In the genomic region with DNA sequence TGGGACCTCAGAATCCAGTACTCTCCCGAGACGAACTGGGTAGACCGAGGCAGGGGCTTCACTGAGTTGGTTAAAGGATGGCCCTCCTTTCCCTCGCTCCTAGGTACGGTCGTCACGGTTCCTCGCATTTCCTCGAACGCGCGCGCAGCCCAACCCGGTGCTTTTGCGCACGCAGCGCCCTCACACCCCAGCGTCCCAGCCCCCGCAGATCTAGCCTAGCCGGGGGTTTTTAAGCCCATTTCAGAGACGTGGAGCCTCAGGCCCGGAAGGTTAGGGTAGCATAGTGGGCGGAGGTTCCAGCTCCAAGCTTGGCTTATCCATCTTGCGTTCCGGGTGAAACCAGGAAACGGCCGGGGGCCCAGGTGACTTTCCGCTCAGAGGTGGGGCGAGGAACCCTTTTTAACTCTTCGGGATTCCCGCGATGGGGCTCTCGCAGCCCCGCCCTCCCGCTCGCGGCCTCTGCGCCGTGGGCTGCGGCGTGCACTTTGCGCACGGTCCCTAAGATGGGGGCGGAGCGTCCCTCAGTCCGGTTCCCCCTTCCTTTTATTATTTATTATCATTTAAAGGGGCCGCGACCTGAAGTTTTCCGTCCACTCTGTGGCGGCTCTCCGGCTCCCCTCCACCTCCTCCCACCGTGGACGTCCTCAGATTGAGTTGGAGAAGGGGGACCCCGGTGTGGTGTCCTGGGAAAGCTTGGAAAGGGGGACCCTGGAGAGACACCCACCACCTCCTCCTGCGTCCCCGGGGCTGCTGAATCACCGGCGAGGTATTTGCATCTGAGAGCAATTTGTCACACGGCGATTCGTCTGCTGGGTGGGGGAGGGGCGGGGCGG, we compare ENCODE assay signal across 8 mouse cellular contexts. TPM values are rescaled to one million over a fixed set of nuclear protein-coding genes. Genes with fewer than 3 reads are reported as not detected.
A peak's percentile ranks its signal among the peaks of the same experiment; 100 is the strongest.
DNase-seq lines count a peak whose midpoint lies in the region; ATAC-seq and TF ChIP-seq lines count a peak whose summit lies in the region.

A gene (plus strand): TSS at position 553 of the 833 bp plus-strand sequence.

- DNase-seq in B cell, adult 2 months, result peak; percentile 90 to 91
- DNase-seq in heart, adult 9 months (ENCODE audit: low spot score in 2 of 2), result peak; percentile 89
- DNase-seq in kidney, adult 9 months, result peak; percentile 91
- peak; percentile 95 for DNase-seq in limb, embryonic 14.5 days (ENCODE audit: low spot score)
- DNase-seq in spleen, adult 2 months (ENCODE audit: low read depth in 1 of 2, low spot score in 2 of 2), result peak; percentile 82 to 87

- H3K27me3 ChIP-seq in embryonic facial prominence, embryonic 15.5 days, result peaks cover 20% of the 10 kb centered on the region
- H3K27me3 ChIP-seq in limb, embryonic 14.5 days (ENCODE audit: control insufficient read depth, insufficient read depth, low read length), result peaks cover 17% of the 10 kb centered on the region
- peaks cover 18% of the 10 kb centered on the region for H3K27me3 ChIP-seq in midbrain, embryonic 16.5 days (ENCODE audit: control insufficient read depth, insufficient read depth, low read depth, low read length)
- 0 out of 2 replicates have a peak, but pooled peaks cover under 1% of the 10 kb centered on the region for H3K27me3 ChIP-seq in spleen, adult 2 months (ENCODE audit: control insufficient read depth, insufficient read depth, low read length)

- peaks cover 28% of the 10 kb centered on the region for H3K4me1 ChIP-seq in bone marrow macrophage, adult 2 months (ENCODE audit: control insufficient read depth, insufficient read depth, low read length)
- H3K4me1 ChIP-seq in embryonic facial prominence, embryonic 15.5 days, result peaks cover 41% of the 10 kb centered on the region
- H3K4me1 ChIP-seq in limb, embryonic 14.5 days (ENCODE audit: control insufficient read depth, insufficient read depth, low read length), result peaks cover 21% of the 10 kb centered on the region
- H3K4me1 ChIP-seq in midbrain, embryonic 16.5 days (ENCODE audit: control insufficient read depth, insufficient read depth, low read length), result peaks cover 26% of the 10 kb centered on the region
- peaks cover 3% of the 10 kb centered on the region for H3K4me1 ChIP-seq in spleen, adult 2 months (ENCODE audit: control insufficient read depth, insufficient read depth, insufficient read length)

- TF ChIP-seq POLR2A in bone marrow macrophage, adult 2 months (IDR thresholded peaks at IDR 0.05; ENCODE audit: borderline replicate concordance, low read depth, low read length), result no peak
- peak; percentile 34; the same call in 1 of the 2 replicates for TF ChIP-seq POLR2A in limb, embryonic 14.5 days (IDR thresholded peaks at IDR 0.05; ENCODE audit: borderline replicate concordance, extremely low read depth, insufficient read depth, insufficient read length)
- no peak; the same call in 1 of the 2 replicates for TF ChIP-seq POLR2A in spleen, adult 2 months (IDR thresholded peaks at IDR 0.05; ENCODE audit: low read depth, low read length)

- peak within 1 kb of the TSS; percentile 98 for H3K9ac ChIP-seq in embryonic facial prominence, embryonic 15.5 days
- H3K9ac ChIP-seq in limb, embryonic 14.5 days (ENCODE audit: low read depth, low read length, severe bottlenecking), result peak within 1 kb of the TSS; percentile 87
- H3K9ac ChIP-seq in midbrain, embryonic 16.5 days (ENCODE audit: low read depth, low read length), result peak within 1 kb of the TSS; percentile 90

- no peaks in the 10 kb centered on the region for H3K9me3 ChIP-seq in embryonic facial prominence, embryonic 15.5 days (replicated peaks)
- H3K9me3 ChIP-seq in limb, embryonic 14.5 days (ENCODE audit: control insufficient read depth, low read length), result no peaks in the 10 kb centered on the region
- H3K9me3 ChIP-seq in midbrain, embryonic 16.5 days (replicated peaks; ENCODE audit: control insufficient read depth, low read length, poor library complexity, severe bottlenecking), result no peaks in the 10 kb centered on the region

- peak within 1 kb of the TSS; percentile 86 for H3K27ac ChIP-seq in bone marrow macrophage, adult 2 months (ENCODE audit: insufficient read depth, low read depth, low read length)
- peak within 1 kb of the TSS; percentile 97 for H3K27ac ChIP-seq in embryonic facial prominence, embryonic 15.5 days (replicated peaks)
- H3K27ac ChIP-seq in limb, embryonic 14.5 days (replicated peaks; ENCODE audit: low read depth, low read length), result peak within 1 kb of the TSS; percentile 89
- peak within 1 kb of the TSS; percentile 91 for H3K27ac ChIP-seq in midbrain, embryonic 16.5 days (ENCODE audit: low read length)
- peak within 1 kb of the TSS; percentile 92 for H3K27ac ChIP-seq in spleen, adult 2 months (ENCODE audit: insufficient read depth, low read length)

- peak within 1 kb of the TSS; percentile 92 for H3K4me2 ChIP-seq in embryonic facial prominence, embryonic 15.5 days (replicated peaks)
- peak within 1 kb of the TSS; percentile 90 for H3K4me2 ChIP-seq in limb, embryonic 14.5 days (replicated peaks; ENCODE audit: low read depth, low read length, severe bottlenecking)
- H3K4me2 ChIP-seq in midbrain, embryonic 16.5 days (ENCODE audit: low read length), result peak within 1 kb of the TSS; percentile 93

- WGBS in embryonic facial prominence, embryonic 15.5 days, result under 1% methylated on average over 63 of the region's 63 CpGs
- WGBS in limb, embryonic 14.5 days, result 2% methylated on average over 57 of the region's 63 CpGs
- WGBS in midbrain, embryonic 16.5 days, result under 1% methylated on average over 62 of the region's 63 CpGs
- under 1% methylated on average over 63 of the region's 63 CpGs for WGBS in spleen, adult 2 months

- peaks cover 9% of the 10 kb centered on the region; the same call in 1 of the 2 replicates for H3K36me3 ChIP-seq in embryonic facial prominence, embryonic 15.5 days
- H3K36me3 ChIP-seq in limb, embryonic 14.5 days (ENCODE audit: control insufficient read depth, insufficient read depth, low read length), result peaks cover 13% of the 10 kb centered on the region
- H3K36me3 ChIP-seq in midbrain, embryonic 16.5 days (ENCODE audit: control insufficient read depth, insufficient read depth, low read length), result peaks cover 3% of the 10 kb centered on the region; the same call in 1 of the 2 replicates
- H3K36me3 ChIP-seq in spleen, adult 2 months (ENCODE audit: control insufficient read depth, insufficient read depth, low read length), result peaks cover 5% of the 10 kb centered on the region

- no peak for TF ChIP-seq CTCF in bone marrow macrophage, adult 2 months (IDR thresholded peaks at IDR 0.05; ENCODE audit: low read depth, low read length)
- TF ChIP-seq CTCF in spleen, adult 2 months (IDR thresholded peaks at IDR 0.05; ENCODE audit: extremely low read depth, insufficient read depth, insufficient read length, insufficient replicate concordance), result no peak

- ATAC-seq in embryonic facial prominence, embryonic 15.5 days (ENCODE audit: insufficient number of reproducible peaks, low FRiP score, low TSS enrichment, low read depth), result peak; percentile 87
- peak; percentile 88 for ATAC-seq in limb, embryonic 14.5 days (ENCODE audit: low FRiP score, low read depth)
- peak; percentile 78 for ATAC-seq in midbrain, embryonic 16.5 days

- peak within 1 kb of the TSS; percentile 77 for H3K4me3 ChIP-seq in bone marrow macrophage, adult 2 months (ENCODE audit: insufficient read depth, low read length)
- H3K4me3 ChIP-seq in embryonic facial prominence, embryonic 15.5 days (replicated peaks), result peak within 1 kb of the TSS; percentile 99
- peak within 1 kb of the TSS; percentile 93 for H3K4me3 ChIP-seq in limb, embryonic 14.5 days (replicated peaks; ENCODE audit: low read length)
- H3K4me3 ChIP-seq in midbrain, embryonic 16.5 days (ENCODE audit: low read depth, low read length), result peak within 1 kb of the TSS; percentile 100
- peak within 1 kb of the TSS; percentile 96 for H3K4me3 ChIP-seq in spleen, adult 2 months (ENCODE audit: extremely low read depth, insufficient read depth, insufficient read length)

RNA-seq across cellular contexts. Expression of the gene that starts here (rescaled TPM):
- polyA plus RNA-seq in bone marrow macrophage, adult 2 months (2012; ENCODE audit: insufficient read depth, insufficient read length, missing spikeins), result 15.4 and 17.8 TPM in 2 replicates
- polyA plus RNA-seq in embryonic facial prominence, embryonic 15.5 days (2015; fragmentation: Nextera tagmentation; extraction: Ambion mirVana), result 6.6 and 7.0 TPM in 2 replicates
- polyA plus RNA-seq in limb, embryonic 14.5 days (2012; rRNA removed), result 8.6 and 12.6 TPM in 2 replicates
- polyA plus RNA-seq in limb, embryonic 14.5 days (2014; fragmentation: Nextera tagmentation; extraction: Ambion mirVana), result 4.8 and 5.0 TPM in 2 replicates
- polyA plus RNA-seq in midbrain, embryonic 16.5 days (2015; fragmentation: Nextera tagmentation; extraction: Ambion mirVana), result 1.7 and 2.2 TPM in 2 replicates
- polyA plus RNA-seq in spleen, adult 2 months (2012; rRNA removed), result 15.0 and 23.2 TPM in 2 replicates

Comparison
In these comparisons a context has a peak if more than half of its experiments do, and no peak if none do; other contexts are left out.
1. Peak in every context shown above with its lines: DNase-seq, ATAC-seq, H3K4me3 ChIP-seq and H3K27ac ChIP-seq.